Mouse (Mus musculus) megakaryocyte progenitor cell, adult 5-6 weeks (primary cell): ENCODE results near the gene Tmem94. TPM values are rescaled to one million over a fixed set of nuclear protein-coding genes. Genes with fewer than 3 reads are reported as not detected.

Experiments
- ATAC-seq: replicated peaks from 2 replicates; pipeline ENCODE4 v1.8.0; 2016; ENCODE audit warnings: mild to moderate bottlenecking, moderate TSS enrichment, inconsistent platforms; ENCODE audit not compliant: poor library complexity
- total RNA-seq, 2 experiments: library from RNA; stranded (forward) in 1 of 2; stranded (reverse) in 1 of 2; fragments of 157-497, 149-512 nt in 1 of 2; fragments of 200-1000 nt in 1 of 2; gene quantifications; 2 replicates each; pipeline versions ENCODE4 v1.2.3 to v1.2.4; 2015 to 2017

Gene Tmem94
- total RNA-seq, 2 experiments from 2014 or later: 18.3 to 22.9 TPM

DNA sequence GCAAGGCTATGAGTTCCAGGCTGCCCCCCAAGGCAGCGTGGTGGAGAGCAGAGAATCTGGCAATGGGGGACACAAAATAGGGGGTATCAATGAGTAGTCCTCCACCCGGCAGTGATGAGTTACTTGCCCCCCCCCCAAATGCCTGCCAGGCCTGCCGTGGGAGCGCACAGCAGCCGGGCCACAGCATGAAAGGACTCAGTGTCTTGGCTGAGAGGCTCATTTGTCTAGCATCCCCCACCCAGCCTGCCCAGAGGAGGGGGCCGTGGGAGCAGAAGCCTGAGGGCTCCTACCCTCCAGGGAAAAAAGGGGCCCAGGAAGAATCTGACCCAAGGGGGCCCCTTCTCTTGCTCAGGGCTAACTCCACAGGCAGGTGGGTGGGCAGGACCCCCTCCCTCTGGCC is 42.1 kb downstream of the Tmem94 start:
- no peak for ATAC-seq

GRCm38 (mm10) chr11:115807971-115808370 is 42.7 kb downstream of the Tmem94 start:
- ATAC-seq: no peak

GRCm38 (mm10) chr11:115808696-115809310 is 43.6 kb downstream of the Tmem94 start:
- no peak for ATAC-seq

DNA sequence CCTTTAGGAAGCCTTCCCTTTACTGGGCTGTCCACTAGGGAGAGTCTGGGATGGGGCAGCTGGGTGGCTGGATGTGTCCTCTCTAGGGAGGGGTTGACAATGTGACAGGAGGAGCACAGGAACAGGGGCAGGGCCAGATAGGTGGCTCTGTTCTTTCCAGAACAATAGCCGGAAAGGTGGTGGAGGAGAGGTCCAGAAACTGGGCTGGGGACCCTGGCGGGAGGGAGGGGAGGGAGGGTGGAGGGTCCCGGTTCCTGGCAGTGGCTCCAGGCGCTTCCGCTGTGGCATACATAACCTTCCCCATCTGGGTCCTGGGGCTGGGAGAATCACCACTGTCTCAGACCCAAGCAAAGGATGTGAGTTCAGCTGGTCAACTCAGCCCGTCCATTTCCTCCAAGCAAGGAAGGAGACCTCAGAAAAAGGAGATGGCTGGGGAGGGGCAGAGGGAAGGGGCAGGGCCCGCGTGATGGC is 44.1 kb downstream of the Tmem94 start:
- no peak for ATAC-seq

- ATAC-seq: no peak
Measured at GRCm38 (mm10) chr11:115810377-115810776, 45.1 kb downstream of the Tmem94 start.

DNA sequence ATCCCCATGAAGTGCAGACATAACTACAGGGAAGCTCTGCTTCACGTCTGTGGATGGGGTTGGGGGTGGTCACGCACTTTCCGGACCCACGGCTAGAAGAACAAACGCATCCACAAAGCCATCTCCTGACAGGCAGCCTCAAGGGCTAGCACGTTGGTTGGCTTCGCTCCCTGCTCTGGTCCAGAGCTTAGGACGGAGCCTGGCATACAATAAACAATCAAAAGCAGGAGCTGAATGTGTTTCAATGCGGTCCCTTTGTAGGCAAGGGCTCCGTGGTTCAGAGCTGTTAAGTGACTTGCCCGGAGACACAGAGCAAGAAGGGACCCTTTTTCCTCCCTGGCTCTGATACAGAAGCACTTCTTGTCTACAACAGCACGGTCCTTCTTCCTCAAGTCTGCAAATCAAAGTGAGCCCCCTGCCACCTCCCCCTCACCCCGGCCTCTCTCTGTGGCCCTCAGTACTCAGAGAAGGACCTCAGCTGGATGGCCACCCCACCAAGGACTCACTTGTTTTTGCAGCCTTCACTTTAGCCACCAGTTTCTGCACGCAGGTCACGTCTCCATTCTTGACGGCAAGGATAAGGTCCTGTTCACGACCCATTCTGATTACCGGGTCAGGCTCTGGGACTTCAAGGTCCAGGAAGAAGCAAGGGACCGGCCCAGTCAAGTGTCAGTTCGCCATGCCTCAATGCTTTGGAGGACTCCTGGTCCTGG is 46.3 kb downstream of the Tmem94 start:
- ATAC-seq: no peak

DNA sequence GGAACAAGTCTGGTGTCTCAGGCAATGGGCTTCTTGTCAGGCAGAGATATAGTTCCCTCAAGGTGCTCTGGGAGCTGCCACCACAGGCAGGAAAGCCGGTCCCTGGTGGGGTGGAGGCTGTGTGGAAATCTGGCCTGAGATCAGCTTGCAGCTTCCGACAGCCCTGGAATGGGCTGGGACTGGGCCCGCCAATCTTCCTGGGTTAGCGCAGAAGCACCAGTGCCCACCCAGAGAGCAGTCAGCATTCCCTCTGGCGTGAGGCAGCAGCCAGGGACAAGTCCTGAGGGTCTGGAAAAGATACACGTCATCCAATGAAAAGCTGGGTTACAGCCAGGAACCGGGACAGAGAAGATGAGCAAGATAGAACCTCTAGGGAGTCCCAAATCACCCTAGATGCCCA is 46.9 kb downstream of the Tmem94 start:
- no peak for ATAC-seq

- no peak for ATAC-seq
Measured at GRCm38 (mm10) chr11:115812533-115813420, 47.5 kb downstream of the Tmem94 start.

DNA sequence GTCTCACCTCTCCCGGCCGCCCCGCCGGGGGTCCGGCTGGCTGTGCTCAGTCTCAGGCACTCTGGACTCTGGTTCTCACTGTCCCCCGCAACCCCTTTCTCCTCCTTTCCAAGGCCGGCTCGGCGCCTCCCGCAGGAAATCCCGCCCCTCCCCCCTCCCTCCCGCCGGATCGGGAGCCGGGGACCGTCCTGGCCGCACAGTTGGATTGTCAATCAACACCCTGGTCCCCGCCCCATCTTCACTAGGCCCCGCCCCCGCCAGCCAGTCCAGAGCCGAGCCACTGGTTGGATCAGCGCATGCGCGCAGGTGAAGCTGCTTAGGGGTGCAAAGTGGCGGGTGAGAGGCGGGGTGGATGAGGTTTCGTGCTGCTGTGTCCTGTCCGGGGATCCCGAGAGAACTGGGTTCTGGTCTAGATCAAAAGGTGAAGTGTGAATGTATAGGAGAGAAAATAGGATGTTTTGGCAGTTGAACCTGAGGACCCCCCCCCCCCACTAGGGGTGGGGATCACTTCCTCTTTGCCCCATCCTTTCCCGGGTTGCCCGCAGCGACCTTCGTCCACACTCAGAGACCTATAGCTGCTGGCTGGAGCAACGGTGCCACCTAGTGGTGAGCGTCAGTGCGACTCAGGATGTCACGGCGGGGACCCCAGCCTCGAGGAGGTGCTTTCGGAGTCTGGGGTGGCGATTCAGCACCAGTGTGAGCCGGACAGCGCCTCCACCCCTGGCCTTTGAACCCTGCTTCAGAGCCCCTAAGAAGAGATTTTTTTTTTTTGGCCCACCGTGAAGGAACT is 48.5 kb downstream of the Tmem94 start, which contains the start of gene Caskin2:
TSS of gene Caskin2 (minus strand) at position 133 of the 790 bp plus-strand sequence.
- peak; percentile 86 for ATAC-seq

- peak; percentile 38 for ATAC-seq
Measured at GRCm38 (mm10) chr11:115814605-115815450, 49.6 kb downstream of the Tmem94 start, which contains the start of gene Tsen54. TSS of gene Tsen54 (plus strand) at chr11:115814724.

DNA sequence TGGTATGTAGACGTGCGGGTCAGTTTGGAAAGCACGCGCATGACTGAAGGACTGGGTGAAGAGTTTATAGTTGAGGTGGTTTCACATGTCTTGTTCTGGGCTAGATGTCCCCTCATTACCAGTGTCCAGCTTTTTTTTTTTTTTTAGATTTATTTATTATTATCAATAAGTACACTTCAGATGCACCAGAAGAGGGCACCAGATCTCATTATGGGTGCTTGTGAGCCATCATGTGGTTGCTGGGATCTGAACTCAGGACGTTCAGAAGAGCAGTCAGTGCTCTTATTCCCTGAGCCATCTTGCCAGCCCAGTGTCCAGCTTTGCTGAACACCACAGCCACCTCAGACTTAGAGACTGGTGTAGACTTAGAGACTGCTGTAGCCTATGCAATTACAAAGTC is 52.1 kb downstream of the Tmem94 start:
- no peak for ATAC-seq

- no peak for ATAC-seq
Measured at GRCm38 (mm10) chr11:115819915-115820623, 54.8 kb downstream of the Tmem94 start.

DNA sequence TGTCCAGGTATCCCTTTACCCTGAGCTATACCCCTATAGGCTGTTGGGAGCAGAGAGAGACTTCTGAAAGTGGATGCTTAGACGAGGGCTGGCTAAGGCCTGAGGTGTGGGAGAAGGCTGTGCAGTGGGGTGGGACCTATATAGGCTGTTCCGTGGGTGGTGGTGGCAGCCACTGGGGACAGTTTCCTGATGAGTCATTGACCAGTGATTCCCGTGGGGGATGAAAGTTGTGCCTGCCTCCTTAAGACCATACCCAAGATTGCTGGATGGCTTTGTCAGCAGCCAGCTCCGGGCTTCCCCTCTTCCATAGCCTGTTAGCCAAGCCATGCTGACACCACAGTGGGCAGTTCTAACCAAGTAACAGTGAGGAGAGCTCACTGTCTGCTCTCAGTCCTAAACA is 55.8 kb downstream of the Tmem94 start:
- no peak for ATAC-seq

- peak; percentile 91 for ATAC-seq
Measured at GRCm38 (mm10) chr11:115823774-115824740, 58.8 kb downstream of the Tmem94 start, which contains the start of gene Llgl2. TSS of gene Llgl2 (plus strand) at chr11:115824049.

DNA sequence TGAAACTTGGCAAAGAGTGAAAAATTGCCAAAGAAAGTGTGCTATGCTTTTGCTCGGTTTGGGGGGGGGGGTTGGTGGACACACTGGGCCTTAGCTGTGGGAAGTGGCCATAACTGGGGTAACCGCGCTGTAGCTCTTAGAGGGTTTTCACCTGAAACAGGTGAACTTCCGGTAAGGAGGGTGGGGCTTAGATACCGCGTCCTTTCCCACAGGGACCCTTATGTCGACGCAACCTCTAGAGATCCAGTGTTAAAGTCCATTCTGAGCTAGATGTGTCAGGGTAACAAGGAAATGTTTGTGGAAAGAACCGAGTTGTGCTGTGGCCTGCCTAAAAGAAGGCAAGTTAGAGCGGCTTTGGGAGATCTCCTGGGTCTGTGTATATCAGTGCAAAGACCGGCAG is 59.6 kb downstream of the Tmem94 start:
- ATAC-seq: no peak

GRCm38 (mm10) chr11:115826487-115826886 is 61.3 kb downstream of the Tmem94 start:
- ATAC-seq: no peak

DNA sequence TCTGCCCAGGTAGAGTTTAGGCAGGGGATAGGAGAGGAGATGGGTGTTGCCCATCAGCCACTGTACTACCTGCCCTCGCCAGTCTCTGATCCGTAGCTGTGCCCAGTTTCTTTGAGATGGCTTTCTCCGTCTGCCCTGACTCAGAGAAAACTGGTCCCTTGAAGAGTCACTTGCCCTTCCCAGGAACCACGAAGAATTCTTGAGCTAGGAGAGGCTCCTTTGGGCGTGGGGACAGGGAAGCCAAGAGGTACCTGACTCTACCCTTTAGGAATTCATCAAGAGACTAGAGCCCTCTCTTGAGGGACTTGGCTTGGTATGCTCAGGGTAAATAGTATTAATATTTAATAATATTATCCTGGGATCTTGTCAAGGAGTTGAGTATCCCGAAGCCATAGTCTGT is 62.4 kb downstream of the Tmem94 start:
- no peak for ATAC-seq

DNA sequence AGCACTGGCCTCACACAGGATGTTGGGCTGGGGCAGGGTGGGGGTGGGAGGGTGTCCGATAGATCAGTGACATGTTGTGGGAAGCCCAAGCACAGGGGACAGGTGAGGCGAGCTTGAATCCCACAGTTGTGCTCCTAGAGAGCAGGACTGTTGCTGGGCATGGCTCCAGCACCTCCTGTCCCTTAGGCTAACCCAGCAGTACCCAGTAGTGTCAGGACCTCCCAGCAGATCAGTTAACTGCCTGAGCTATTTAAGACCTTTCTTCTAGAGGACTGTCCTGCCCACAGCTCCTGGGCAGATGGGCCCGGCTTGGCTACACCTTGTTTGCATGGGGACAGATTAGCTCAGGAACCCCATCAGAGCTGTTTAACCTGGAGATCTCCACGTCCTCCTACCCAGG is 63.8 kb downstream of the Tmem94 start:
- no peak for ATAC-seq
